Mouse (Mus musculus): ENCODE results near the gene Tpi1. TPM values are rescaled to one million over a fixed set of nuclear protein-coding genes. Genes with fewer than 3 reads are reported as not detected.
A peak's percentile ranks its signal among the peaks of the same experiment; 100 is the strongest.

Gene Tpi1
- polyA plus RNA-seq, 1 experiment from 2014 or later: 755 TPM

DNA sequence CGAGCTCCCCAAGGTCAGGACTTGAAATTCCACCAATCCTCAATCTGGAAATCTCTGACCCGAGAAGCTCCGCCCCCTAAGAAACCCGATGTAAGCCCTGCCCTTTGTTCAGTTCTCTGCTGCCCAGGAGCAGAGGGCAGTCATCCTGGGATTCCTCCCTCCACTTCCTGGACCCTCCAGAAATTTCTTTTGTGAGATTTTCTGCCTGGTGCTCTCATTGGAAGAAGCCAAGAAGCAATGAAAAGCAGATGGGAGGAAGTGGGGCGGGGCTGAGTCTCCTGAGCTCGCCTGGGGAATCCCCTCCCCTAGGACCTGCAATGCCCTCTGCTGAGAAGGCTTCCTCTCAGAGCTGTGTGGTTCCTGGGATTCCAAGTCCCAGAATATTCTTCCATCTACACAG is 31.7 kb downstream of the Tpi1 start:
- ATAC-seq (replicated peaks; ENCODE audit: low FRiP score): peak; percentile 37; the same call in 1 of the 2 replicates

DNA sequence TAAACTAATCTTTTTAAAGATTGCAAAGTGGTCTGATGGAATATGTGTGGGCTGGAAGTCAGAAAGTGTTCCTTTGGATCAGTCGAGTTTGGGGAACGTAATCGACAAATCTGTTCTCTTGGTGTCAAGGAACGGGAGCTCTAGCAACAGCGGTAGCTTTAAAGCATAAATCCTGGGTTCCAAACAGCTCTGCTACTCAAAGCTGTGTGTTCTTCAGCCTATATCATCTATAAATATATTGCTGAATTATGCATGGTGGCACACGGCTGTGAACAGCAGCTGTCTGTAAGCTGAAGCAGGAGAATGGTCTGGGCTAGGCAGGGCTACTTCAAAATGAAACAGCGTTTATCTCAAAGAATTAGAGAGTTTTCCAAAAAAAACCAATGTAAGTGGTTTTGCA is 33.2 kb downstream of the Tpi1 start:
- ATAC-seq (replicated peaks; ENCODE audit: low FRiP score): no peak
- WGBS: 82% methylated on average over 7 of the region's 7 CpGs
- Histone ChIP-seq H3K4me1 (peaks cover 23% of the 10 kb centered on the region), H3K9ac (no peak overlapping the region), H3K36me3 (no peaks in the 10 kb centered on the region), H3K4me2 (no peak overlapping the region), H3K27me3 (peaks cover 13% of the 10 kb centered on the region), H3K4me3 (replicated peaks) (no peak overlapping the region), H3K9me3 (replicated peaks) (no peaks in the 10 kb centered on the region), H3K27ac (no peak overlapping the region)

More for the DNA sequence above, 31.7 kb downstream of the Tpi1 start:
- peaks cover 26% of the 10 kb centered on the region for H3K4me1 ChIP-seq
- H3K4me2 ChIP-seq: peak overlapping the region; percentile 37
- H3K4me3 ChIP-seq (replicated peaks): peak overlapping the region; percentile 5; the same call in 1 of the 2 replicates
- 26% methylated on average over 6 of the region's 6 CpGs for WGBS
- no peaks in the 10 kb centered on the region for H3K36me3 ChIP-seq
- peaks cover 13% of the 10 kb centered on the region for H3K27me3 ChIP-seq
- no peaks in the 10 kb centered on the region for H3K9me3 ChIP-seq (replicated peaks)
- H3K9ac ChIP-seq: no peak overlapping the region
- H3K27ac ChIP-seq: no peak overlapping the region

DNA sequence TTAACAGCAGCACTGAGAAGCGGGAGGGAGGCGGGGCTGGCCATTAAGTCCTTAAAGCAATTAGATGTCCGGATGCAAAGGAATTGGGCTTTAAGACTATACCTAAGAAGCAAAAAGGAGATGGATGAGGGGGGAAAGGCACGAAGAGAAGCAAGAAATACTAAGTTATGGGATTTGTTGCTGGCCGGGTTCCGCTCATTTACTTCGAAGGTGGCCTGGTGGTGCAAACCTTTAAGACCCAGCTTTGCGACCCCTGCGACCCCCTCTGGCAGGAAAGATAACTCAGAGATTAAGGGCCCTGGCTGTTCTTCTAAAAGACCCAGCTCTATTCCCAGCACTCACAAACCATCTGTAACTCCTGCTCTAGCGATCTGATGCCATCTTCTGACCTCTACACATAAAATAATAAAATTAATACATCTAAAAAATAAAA is 34.1 kb downstream of the Tpi1 start:
- Histone ChIP-seq H3K9ac (peak overlapping the region; percentile 37), H3K4me3 (replicated peaks) (peak overlapping the region; percentile 47), H3K27me3 (peaks cover 13% of the 10 kb centered on the region), H3K27ac (no peak overlapping the region), H3K36me3 (no peaks in the 10 kb centered on the region), H3K9me3 (replicated peaks) (no peaks in the 10 kb centered on the region), H3K4me1 (peaks cover 23% of the 10 kb centered on the region), H3K4me2 (peak overlapping the region; percentile 83)
- WGBS: 3% methylated on average over 10 of the region's 10 CpGs
- ATAC-seq (replicated peaks; ENCODE audit: low FRiP score): no peak; the same call in 1 of the 2 replicates

DNA sequence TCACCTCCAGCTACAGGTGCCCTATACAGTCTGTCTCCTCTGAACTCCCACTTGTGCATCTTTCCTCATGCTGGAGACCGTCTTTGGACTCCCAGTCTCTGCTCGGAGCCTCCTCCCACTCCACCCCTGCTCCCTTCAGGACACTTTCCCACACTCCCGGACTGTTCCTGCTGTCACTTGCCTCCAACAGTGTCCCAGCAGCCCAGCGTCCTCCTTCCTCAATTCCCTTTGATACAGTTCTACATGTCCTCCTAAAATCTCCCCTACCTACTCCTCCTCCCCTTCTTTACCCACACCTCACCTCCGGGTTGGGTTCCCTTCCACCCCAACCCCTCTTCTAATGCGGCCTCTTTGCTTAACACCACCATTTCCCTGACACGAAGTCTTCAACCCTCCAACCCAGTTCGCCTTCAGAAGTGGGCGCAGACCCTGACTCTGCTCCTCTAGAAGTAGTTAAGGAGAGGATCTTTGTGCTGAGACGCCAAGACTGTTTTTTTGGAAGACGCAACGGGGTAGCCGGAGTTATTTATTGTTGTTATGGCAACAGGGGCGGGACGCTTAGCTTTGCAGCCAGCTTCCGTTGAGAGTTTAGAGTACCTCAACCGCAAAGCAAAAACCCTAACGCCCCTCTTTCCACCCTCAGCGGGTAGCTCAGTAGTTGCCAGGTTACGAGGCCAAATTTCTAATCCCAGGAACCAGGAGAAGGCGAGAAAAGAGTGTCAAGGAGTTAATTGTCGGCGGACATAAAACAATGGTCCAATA is 34.7 kb downstream of the Tpi1 start, which contains the start of gene Lrrc23:
Gene Lrrc23 (minus strand): TSS at position 506 of the 762 bp plus-strand sequence.
- ATAC-seq (replicated peaks; ENCODE audit: low FRiP score): peak; percentile 50
- Histone ChIP-seq H3K9me3 (replicated peaks) (no peaks in the 10 kb centered on the region), H3K36me3 (no peaks in the 10 kb centered on the region), H3K4me3 (replicated peaks) (peak within 1 kb of the TSS; percentile 47), H3K9ac (peak within 1 kb of the TSS; percentile 37), H3K4me1 (peaks cover 23% of the 10 kb centered on the region), H3K4me2 (peak within 1 kb of the TSS; percentile 83), H3K27me3 (peaks cover 13% of the 10 kb centered on the region), H3K27ac (no peak within 1 kb of the TSS)
- WGBS: 2% methylated on average over 23 of the region's 23 CpGs

DNA sequence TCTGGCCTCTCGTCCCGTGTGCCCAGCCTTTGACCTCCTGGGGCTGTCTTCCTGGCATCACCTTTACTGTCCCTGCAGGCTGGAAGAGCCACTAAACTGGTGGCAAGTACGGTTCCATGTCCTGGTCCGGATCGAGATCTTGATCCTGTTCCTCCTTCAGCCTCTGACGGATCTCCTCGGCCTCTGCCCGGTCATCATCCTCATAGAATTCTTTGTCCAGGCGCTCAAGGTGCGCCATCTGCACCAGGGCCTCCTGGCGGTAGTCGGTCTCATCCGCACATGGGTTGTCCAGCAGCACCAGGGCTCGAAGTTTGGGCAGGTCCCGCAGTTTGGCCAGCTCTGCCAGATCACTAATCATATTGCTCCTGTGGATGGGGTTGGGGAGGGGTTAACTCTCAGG is 43.6 kb downstream of the Tpi1 start:
- peaks cover 42% of the 10 kb centered on the region for H3K4me1 ChIP-seq
- H3K27ac ChIP-seq: no peak overlapping the region
- no peak overlapping the region for H3K9ac ChIP-seq
- 0 out of 2 replicates have a peak, but pooled peaks cover 9% of the 10 kb centered on the region for H3K27me3 ChIP-seq
- H3K4me3 ChIP-seq (replicated peaks): no peak overlapping the region
- H3K4me2 ChIP-seq: no peak overlapping the region
- no peaks in the 10 kb centered on the region for H3K36me3 ChIP-seq
- H3K9me3 ChIP-seq (replicated peaks): no peaks in the 10 kb centered on the region
- ATAC-seq (replicated peaks; ENCODE audit: low FRiP score): no peak
- WGBS: 82% methylated on average over 15 of the region's 15 CpGs

DNA sequence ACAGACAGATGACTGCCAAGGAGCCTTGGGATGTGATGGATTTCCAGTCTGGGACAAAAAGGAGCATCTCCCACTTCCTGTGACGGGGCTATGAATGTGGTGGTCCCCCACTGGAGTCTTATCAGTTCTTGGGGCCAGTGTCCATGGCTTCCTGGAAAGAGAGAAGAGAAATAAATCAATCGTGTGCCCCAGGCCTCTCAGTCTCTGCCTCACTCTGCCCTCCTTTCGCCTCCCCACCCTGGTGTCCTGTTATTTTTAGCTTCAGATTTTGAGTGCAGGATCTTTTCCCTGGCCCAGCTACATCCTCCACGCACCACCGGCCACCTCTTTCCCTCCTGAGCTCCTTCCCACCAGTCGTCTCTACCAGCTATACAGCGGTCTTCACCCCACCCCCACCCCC is 44.1 kb downstream of the Tpi1 start:
- H3K4me2 ChIP-seq: peak overlapping the region; percentile 97

DNA sequence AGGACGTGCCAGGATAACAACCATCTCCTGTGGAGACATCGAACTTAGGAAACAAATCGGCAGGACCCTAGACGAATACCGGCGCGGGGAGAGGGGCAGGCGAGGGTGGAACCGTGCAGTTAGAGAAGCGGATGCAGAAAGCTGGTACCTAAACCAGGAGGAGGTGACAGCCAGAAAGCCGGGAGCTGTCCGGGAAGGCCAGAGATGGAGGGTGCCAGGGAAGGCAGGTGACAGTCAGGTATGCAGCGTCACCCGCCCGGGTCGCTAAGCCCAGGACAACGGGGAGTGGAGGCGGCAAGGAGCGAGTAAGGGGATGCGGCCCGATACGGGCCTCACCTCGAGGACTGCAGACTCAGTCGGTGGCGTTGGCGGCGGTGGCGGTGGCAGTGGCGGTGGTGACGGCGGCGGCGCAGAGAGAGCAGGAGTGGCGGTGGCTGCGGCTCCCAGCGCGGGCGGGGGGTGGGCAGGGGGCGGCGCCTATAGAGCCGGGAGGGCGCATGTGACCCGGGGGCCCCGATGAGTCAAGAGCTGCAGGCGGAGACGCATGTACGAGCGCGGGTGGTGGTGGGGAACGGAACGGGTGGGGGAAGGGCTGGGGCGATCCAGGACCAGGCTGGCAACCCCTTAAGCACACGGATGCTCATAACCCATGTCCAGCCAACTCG is 44.9 kb downstream of the Tpi1 start, which contains the start of gene Eno2:
Gene Eno2 (minus strand): TSS at position 573 of the 665 bp plus-strand sequence.
- H3K9me3 ChIP-seq (replicated peaks): no peaks in the 10 kb centered on the region
- no peaks in the 10 kb centered on the region for H3K36me3 ChIP-seq
- WGBS: under 1% methylated on average over 47 of the region's 54 CpGs
- H3K27me3 ChIP-seq: 0 out of 2 replicates have a peak, but pooled peaks cover 9% of the 10 kb centered on the region
- peaks cover 42% of the 10 kb centered on the region for H3K4me1 ChIP-seq
- H3K4me2 ChIP-seq: peak within 1 kb of the TSS; percentile 97
- ATAC-seq (replicated peaks; ENCODE audit: low FRiP score): peak; percentile 54
- peak within 1 kb of the TSS; percentile 60 for H3K4me3 ChIP-seq (replicated peaks)
- H3K9ac ChIP-seq: peak within 1 kb of the TSS; percentile 57
- peak within 1 kb of the TSS; percentile 60 for H3K27ac ChIP-seq

More for the DNA sequence above, 44.1 kb downstream of the Tpi1 start:
- peak overlapping the region; percentile 60; the same call in 1 of the 2 replicates for H3K4me3 ChIP-seq (replicated peaks)
- no peaks in the 10 kb centered on the region for H3K9me3 ChIP-seq (replicated peaks)
- peaks cover 42% of the 10 kb centered on the region for H3K4me1 ChIP-seq
- no peak overlapping the region for H3K9ac ChIP-seq
- ATAC-seq (replicated peaks; ENCODE audit: low FRiP score): no peak
- no peak overlapping the region for H3K27ac ChIP-seq
- H3K27me3 ChIP-seq: 0 out of 2 replicates have a peak, but pooled peaks cover 9% of the 10 kb centered on the region
- no peaks in the 10 kb centered on the region for H3K36me3 ChIP-seq
- 37% methylated on average over 7 of the region's 7 CpGs for WGBS

DNA sequence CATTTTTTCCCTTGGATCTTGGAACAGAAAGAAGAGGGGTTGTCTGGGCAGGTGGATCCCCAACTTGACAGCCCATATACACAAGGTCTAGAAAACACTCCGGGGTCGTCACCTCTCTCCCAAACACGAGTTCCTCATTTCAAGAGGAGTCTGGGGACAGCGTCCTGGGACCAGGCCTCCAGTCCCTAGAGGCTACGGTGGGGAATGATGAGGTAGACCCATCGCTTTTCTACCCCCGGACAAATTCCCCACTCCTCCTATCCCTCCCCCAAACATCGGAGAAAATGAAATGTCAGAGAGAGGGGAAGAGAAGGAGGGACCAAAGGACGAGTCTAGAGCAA is 45.4 kb downstream of the Tpi1 start:
- no peaks in the 10 kb centered on the region for H3K36me3 ChIP-seq
- peak overlapping the region; percentile 60 for H3K27ac ChIP-seq
- peak overlapping the region; percentile 60 for H3K4me3 ChIP-seq (replicated peaks)
- H3K27me3 ChIP-seq: 0 out of 2 replicates have a peak, but pooled peaks cover 9% of the 10 kb centered on the region
- H3K4me2 ChIP-seq: peak overlapping the region; percentile 97
- no peak for ATAC-seq (replicated peaks; ENCODE audit: low FRiP score)
- peaks cover 42% of the 10 kb centered on the region for H3K4me1 ChIP-seq
- H3K9ac ChIP-seq: peak overlapping the region; percentile 57
- WGBS: 6% methylated on average over 9 of the region's 9 CpGs
- no peaks in the 10 kb centered on the region for H3K9me3 ChIP-seq (replicated peaks)

DNA sequence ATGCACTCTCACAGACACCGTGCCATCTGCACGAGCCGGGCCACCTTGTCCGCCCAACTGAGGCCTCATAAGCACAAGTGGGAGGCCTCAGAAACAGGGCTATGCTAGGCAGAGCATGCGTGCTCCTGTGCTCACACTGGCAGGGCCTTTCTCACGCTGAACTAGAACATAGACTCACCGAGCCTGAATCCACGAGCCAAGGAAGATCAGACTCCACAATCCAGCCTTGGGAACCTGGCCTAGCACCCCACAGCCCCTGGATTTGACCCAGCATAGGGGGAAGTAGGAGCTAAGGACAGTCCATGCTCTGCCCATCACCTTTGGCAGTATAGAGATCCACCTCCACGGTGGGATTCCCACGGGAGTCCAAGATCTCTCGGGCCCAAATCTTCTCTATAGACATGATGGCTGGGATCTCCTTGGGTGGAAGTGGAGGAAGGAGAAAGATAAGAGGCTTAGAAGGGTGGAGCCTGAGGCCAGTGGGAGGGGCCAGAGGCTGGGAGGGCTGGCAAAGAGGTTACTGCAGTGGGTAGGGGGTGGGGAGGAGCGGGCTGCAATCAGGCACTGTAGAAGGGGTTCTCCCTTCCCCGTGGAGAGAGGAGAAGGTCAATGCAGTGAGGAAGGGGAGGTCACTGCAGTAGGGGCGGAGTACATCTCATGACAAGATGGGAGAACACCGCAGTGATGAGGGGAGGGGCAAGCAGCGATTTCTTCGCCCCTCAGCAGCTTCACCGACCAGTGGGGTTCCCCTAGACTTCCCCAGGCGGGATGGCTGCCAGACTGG is 46.0 kb downstream of the Tpi1 start:
- Histone ChIP-seq H3K4me2 (peak overlapping the region; percentile 97), H3K4me3 (replicated peaks) (peak overlapping the region; percentile 60), H3K27me3 (0 out of 2 replicates have a peak, but pooled peaks cover 9% of the 10 kb centered on the region), H3K9me3 (replicated peaks) (no peaks in the 10 kb centered on the region), H3K4me1 (peaks cover 42% of the 10 kb centered on the region), H3K36me3 (no peaks in the 10 kb centered on the region), H3K9ac (peak overlapping the region; percentile 57; the same call in 1 of the 2 replicates), H3K27ac (peak overlapping the region; percentile 57)
- ATAC-seq (replicated peaks; ENCODE audit: low FRiP score): peak; percentile 57
- 21% methylated on average over 19 of the region's 19 CpGs for WGBS

DNA sequence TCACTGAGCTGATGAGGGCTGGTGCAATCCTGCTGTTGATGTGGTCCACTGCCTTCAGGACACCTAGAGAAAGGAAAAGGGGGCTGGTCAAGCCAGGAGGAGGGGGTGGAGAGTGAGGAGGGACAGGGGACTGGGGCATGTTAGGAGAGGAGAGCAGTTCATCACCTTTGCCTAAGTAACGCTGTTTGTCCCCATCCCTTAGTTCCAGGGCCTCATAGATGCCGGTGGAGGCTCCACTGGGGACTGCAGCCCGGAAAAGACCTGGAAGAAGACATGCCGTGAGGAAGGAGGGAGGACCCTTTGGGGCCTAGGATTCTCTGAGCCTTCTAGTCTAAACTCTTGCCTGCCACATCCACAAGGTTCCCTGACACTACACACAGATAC is 46.6 kb downstream of the Tpi1 start:
- no peaks in the 10 kb centered on the region for H3K9me3 ChIP-seq (replicated peaks)
- peak overlapping the region; percentile 97 for H3K4me2 ChIP-seq
- H3K4me3 ChIP-seq (replicated peaks): peak overlapping the region; percentile 60
- peak overlapping the region; percentile 57 for H3K27ac ChIP-seq
- 0 out of 2 replicates have a peak overlapping the region, but pooled peaks have one; percentile 12 for H3K9ac ChIP-seq
- WGBS: 41% methylated on average over 4 of the region's 4 CpGs
- H3K27me3 ChIP-seq: 0 out of 2 replicates have a peak, but pooled peaks cover 9% of the 10 kb centered on the region
- peak; percentile 30; the same call in 1 of the 2 replicates for ATAC-seq (replicated peaks; ENCODE audit: low FRiP score)
- H3K4me1 ChIP-seq: peaks cover 42% of the 10 kb centered on the region
- H3K36me3 ChIP-seq: no peaks in the 10 kb centered on the region

DNA sequence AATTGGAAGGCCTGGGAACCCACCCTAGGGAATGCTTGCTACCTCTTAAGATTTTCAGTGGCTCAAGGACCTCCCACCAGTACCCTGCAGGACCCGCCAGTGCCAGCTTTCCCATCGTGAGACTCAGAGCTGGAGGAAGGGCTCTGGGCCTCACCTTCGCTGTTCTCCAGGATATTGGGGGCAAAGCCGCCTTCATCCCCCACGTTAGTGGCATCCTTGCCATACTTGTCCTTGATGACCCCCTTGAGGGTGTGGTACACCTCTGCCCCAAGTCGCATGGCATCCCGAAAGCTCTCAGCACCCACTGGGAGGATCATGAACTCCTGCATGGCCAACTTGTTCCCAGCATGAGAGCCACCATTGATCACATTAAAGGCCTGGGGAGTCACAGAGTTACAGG is 48.1 kb downstream of the Tpi1 start:
- H3K4me1 ChIP-seq: peaks cover 42% of the 10 kb centered on the region
- H3K9ac ChIP-seq: no peak overlapping the region
- 0 out of 2 replicates have a peak, but pooled peaks cover 9% of the 10 kb centered on the region for H3K27me3 ChIP-seq
- no peaks in the 10 kb centered on the region for H3K9me3 ChIP-seq (replicated peaks)
- H3K36me3 ChIP-seq: no peaks in the 10 kb centered on the region
- H3K27ac ChIP-seq: no peak overlapping the region
- no peak overlapping the region for H3K4me2 ChIP-seq
- 85% methylated on average over 7 of the region's 7 CpGs for whole genome bisulfite sequencing
- ATAC-seq (replicated peaks; ENCODE audit: low FRiP score): no peak
- H3K4me3 ChIP-seq (replicated peaks): no peak overlapping the region

Measured in kidney, embryonic 15.5 days (tissue).